Mouse (Mus musculus) heart, adult 2 months (tissue): ENCODE results near the gene Irf2bp2.

Experiments
- CTCF ChIP-seq: fragments of 200-600 bp; IDR thresholded peaks from 2 replicates; pipeline ENCODE4 v1.8.1; 2022; ENCODE audit warnings: antibody characterized with exemption, mild to moderate bottlenecking, moderate library complexity
- POLR2A ChIP-seq: fragments of 200-500 bp; IDR thresholded peaks from 2 replicates; pipeline ENCODE4 v1.6.1; 2011; ENCODE audit warnings: mild to moderate bottlenecking, low read depth, low read length, control low read depth; ENCODE audit not compliant: insufficient read depth

DNA sequence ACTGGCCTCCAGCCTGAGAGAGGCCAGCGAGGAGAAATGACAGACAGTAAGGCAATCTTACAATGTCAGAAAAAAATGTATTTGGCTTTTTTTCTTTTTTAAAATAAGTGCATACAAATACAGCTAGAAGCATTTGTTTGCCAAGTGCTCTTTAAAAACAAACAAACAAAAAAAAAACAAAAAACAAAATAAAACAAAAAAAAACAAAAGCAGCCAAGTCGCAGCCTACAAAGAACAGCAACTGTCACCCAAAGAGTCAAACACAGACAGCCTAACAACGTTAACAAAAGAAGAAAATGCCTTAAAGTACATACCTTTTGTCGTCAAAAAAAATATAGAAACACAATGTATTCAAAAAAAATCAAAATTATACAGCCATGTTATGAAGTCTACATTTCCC is 3.2 kb downstream of the Irf2bp2 start:
- TF ChIP-seq CTCF (no peak), POLR2A (no peak)
